Mouse (Mus musculus) kidney, postnatal 0 days (tissue): Measurements from ENCODE around the gene Zfp790. TPM values are rescaled to one million over a fixed set of nuclear protein-coding genes. Genes with fewer than 3 reads are reported as not detected.

ENCODE experiments used
- ATAC-seq: fragments of 200-750 bp; cut with Nextera tagmentation; replicated peaks from 2 replicates; pipeline ENCODE4 v1.8.0; 2017; ENCODE audit warnings: low read depth, moderate number of reproducible peaks, moderate TSS enrichment, moderate library complexity; ENCODE audit not compliant: low FRiP score
- DNase-seq: peaks from one replicate; pipeline ENCODE4 v3.0.0-alpha.2; 2016; ENCODE audit warnings: low spot score
- H3K27ac ChIP-seq: fragments of 300-500 bp; sonication (generic); 2 replicates; pipeline ENCODE4 v1.5.1; 2014; ENCODE audit warnings: mild to moderate bottlenecking
- H3K27me3 ChIP-seq: fragments of 300-500 bp; sonication (generic); 2 replicates; pipeline ENCODE4 v1.6.1; 2014; ENCODE audit warnings: low read length, mixed read lengths; ENCODE audit not compliant: insufficient read depth
- H3K36me3 ChIP-seq: fragments of 300-500 bp; sonication (generic); 2 replicates; pipeline ENCODE4 v1.6.1; 2014; ENCODE audit warnings: low read length, mixed read lengths; ENCODE audit not compliant: insufficient read depth
- H3K4me1 ChIP-seq: fragments of 300-500 bp; sonication (generic); replicated peaks from 2 replicates; pipeline ENCODE4 v1.6.1; 2014; ENCODE audit warnings: antibody characterized with exemption, low read length, mixed read lengths; ENCODE audit not compliant: insufficient read depth
- H3K4me2 ChIP-seq: fragments of 300-500 bp; sonication (generic); 2 replicates; pipeline ENCODE4 v1.6.1; 2014; ENCODE audit warnings: mild to moderate bottlenecking, low read length, moderate library complexity, mixed read lengths
- H3K4me3 ChIP-seq: fragments of 300-500 bp; sonication (generic); replicated peaks from 2 replicates; pipeline ENCODE4 v1.5.1; 2014; ENCODE audit warnings: low read depth, low read length
- H3K9ac ChIP-seq: fragments of 300-500 bp; sonication (generic); 2 replicates; pipeline ENCODE4 v1.6.1; 2014; ENCODE audit warnings: low read depth, low read length
- H3K9me3 ChIP-seq: fragments of 300-500 bp; sonication (generic); replicated peaks from 2 replicates; pipeline ENCODE4 v1.6.1; 2016; ENCODE audit warnings: low read length, inconsistent platforms, mixed read lengths
- CTCF ChIP-seq: IDR thresholded peaks from 2 replicates; pipeline ENCODE4 v1.5.1; 2016; ENCODE audit warnings: antibody characterized with exemption, low read depth, mild to moderate bottlenecking, moderate library complexity
- WGBS: fragments of 180-500 bp; shearing (Covaris S2); extraction: QIAGEN DNeasy Blood & Tissue Kit; methylation state at CpG from one replicate; pipeline ENCODE4 v1.1.7; 2014; 5-methylcytosine and 5-hydroxymethylcytosine counted together
- polyA plus RNA-seq: library from polyadenylated mRNA; unstranded; fragments of >200 nt; fragmentation: Nextera tagmentation; extraction: Ambion mirVana; gene quantifications from 2 replicates; pipeline ENCODE4 v1.2.1, GENCODE M21; 2015

The Zfp790 gene
- polyA plus RNA-seq, 1 experiment from 2014 or later, result 9.1 TPM

DNA sequence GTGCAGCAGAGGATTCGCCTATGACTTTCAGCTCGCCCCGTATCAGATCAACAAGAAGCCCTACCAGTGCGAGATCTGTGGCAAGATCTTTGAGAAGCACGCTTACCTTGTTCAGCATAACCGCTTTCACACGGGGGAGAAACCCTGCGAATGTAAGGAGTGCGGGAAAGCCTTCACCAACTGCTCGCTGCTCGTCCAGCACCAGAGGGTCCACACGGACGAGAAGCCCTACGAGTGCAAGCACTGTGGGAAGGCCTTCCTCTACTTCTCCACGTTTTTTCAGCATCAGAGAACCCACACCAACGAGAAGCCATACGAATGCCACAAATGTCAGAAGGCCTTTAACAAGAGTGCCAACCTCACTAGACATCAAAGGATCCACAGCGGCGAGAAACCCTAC is 39.3 kb upstream of the Zfp790 start:
- Histone ChIP-seq H3K9ac (no peak overlapping the region), H3K4me1 (no peaks in the 10 kb centered on the region), H3K27ac (no peak overlapping the region), H3K4me2 (no peak overlapping the region), H3K9me3 (no peaks in the 10 kb centered on the region), H3K27me3 (no peaks in the 10 kb centered on the region), H3K4me3 (no peak overlapping the region), H3K36me3 (peaks cover 54% of the 10 kb centered on the region)
- WGBS, result 95% methylated on average over 19 of the region's 19 CpGs
- no peak for DNase-seq
- ATAC-seq, result no peak
- TF ChIP-seq CTCF, result no peak

DNA sequence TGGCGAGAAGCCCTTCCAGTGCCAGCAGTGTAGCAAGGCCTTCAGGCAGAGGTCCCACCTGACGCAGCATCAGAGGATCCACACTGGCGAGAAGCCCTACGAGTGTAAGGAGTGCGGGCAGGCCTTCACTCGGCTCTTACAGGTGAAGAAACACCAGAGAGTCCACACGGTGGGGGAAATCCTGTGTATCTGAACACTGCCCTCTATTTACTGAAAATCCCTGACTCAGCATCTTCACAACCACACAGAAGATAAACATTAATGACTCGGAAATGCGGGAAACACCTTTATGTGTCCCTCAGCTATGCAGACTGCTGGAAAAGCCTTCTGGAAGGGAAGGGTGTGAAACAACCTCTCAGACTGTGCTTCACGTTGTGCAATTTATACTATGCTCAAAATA is 38.5 kb upstream of the Zfp790 start:
- H3K4me3 ChIP-seq, result no peak overlapping the region
- H3K4me1 ChIP-seq, result no peaks in the 10 kb centered on the region
- WGBS, result 89% methylated on average over 10 of the region's 10 CpGs
- DNase-seq (no peak), ATAC-seq (no peak)
- no peak overlapping the region for H3K4me2 ChIP-seq
- no peak overlapping the region for H3K27ac ChIP-seq
- H3K36me3 ChIP-seq, result peaks cover 50% of the 10 kb centered on the region
- no peak overlapping the region for H3K9ac ChIP-seq
- no peaks in the 10 kb centered on the region for H3K27me3 ChIP-seq
- TF ChIP-seq CTCF, result no peak
- H3K9me3 ChIP-seq, result no peaks in the 10 kb centered on the region

DNA sequence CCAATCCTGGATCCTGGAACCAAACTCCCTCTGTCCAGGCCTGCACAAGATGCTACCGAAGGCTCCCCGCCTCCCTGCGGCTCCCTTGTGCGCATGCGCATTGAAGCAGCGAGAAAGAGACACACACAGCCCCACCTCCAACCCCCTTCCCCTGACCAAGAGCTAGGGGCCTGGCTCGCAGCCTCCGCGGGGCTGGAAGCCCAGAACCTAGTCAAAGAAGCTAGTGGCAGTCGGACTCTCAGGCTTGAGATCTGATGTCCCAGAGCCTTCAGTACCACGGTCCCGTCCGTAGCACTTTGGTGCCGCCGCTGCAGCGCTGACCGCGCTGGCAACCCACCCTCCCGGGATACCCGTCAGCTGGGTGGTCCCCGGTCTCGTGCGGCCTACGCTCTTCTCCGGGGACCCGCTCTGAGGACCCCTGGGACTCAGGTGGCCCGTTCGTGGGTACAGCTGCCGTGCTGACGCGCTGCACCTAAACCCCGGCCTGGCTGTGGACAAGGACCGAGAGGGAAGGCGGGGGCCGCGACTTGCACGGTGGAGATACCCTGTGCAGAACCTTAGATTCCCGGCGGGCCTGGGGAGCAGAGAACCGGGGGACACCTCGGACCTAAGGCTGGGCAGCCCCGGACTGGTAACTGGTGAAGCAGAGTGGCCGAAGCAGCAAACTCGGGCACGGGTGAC is 31.9 kb upstream of the Zfp790 start, which contains the start of gene Zfp30:
Gene Zfp30, plus strand, starts transcription at position 128 of the 681 bp plus-strand sequence.
- peak; percentile 97 for DNase-seq
- 0 out of 2 replicates have a peak, but pooled peaks cover 5% of the 10 kb centered on the region for H3K4me1 ChIP-seq
- peak; percentile 97 for ATAC-seq
- no peaks in the 10 kb centered on the region for H3K9me3 ChIP-seq
- peak within 1 kb of the TSS; percentile 78 for H3K9ac ChIP-seq
- H3K27ac ChIP-seq, result peak within 1 kb of the TSS; percentile 87
- peak within 1 kb of the TSS; percentile 90 for H3K4me2 ChIP-seq
- H3K4me3 ChIP-seq, result peak within 1 kb of the TSS; percentile 79
- H3K36me3 ChIP-seq, result peaks cover 10% of the 10 kb centered on the region
- under 1% methylated on average over 45 of the region's 45 CpGs for WGBS
- TF ChIP-seq CTCF, result no peak
- H3K27me3 ChIP-seq, result no peaks in the 10 kb centered on the region

GRCm38 (mm10) chr7:29785023-29785422 is 30.9 kb upstream of the Zfp790 start:
- no peak for TF ChIP-seq CTCF

GRCm38 (mm10) chr7:29785888-29786287 is 30.0 kb upstream of the Zfp790 start:
- H3K4me1 ChIP-seq, result 0 out of 2 replicates have a peak, but pooled peaks cover 5% of the 10 kb centered on the region
- H3K27me3 ChIP-seq, result no peaks in the 10 kb centered on the region
- no peak for TF ChIP-seq CTCF
- no peak for DNase-seq
- no peak overlapping the region for H3K27ac ChIP-seq
- peak overlapping the region; percentile 90 for H3K4me2 ChIP-seq
- WGBS, result 80% methylated on average over 5 of the region's 5 CpGs
- H3K9ac ChIP-seq, result no peak overlapping the region
- H3K4me3 ChIP-seq, result peak overlapping the region; percentile 79
- ATAC-seq, result no peak
- peaks cover 20% of the 10 kb centered on the region for H3K36me3 ChIP-seq
- no peaks in the 10 kb centered on the region for H3K9me3 ChIP-seq

More at GRCm38 (mm10) chr7:29785023-29785422, 30.9 kb upstream of the Zfp790 start:
- 44% methylated on average over 8 of the region's 8 CpGs for WGBS
- H3K36me3 ChIP-seq, result peaks cover 18% of the 10 kb centered on the region
- H3K9me3 ChIP-seq, result no peaks in the 10 kb centered on the region
- peak overlapping the region; percentile 79 for H3K4me3 ChIP-seq
- ATAC-seq (no peak), DNase-seq (no peak)
- H3K4me2 ChIP-seq, result peak overlapping the region; percentile 90
- no peaks in the 10 kb centered on the region for H3K27me3 ChIP-seq
- H3K27ac ChIP-seq, result no peak overlapping the region
- H3K4me1 ChIP-seq, result 0 out of 2 replicates have a peak, but pooled peaks cover 5% of the 10 kb centered on the region
- H3K9ac ChIP-seq, result peak overlapping the region; percentile 78

DNA sequence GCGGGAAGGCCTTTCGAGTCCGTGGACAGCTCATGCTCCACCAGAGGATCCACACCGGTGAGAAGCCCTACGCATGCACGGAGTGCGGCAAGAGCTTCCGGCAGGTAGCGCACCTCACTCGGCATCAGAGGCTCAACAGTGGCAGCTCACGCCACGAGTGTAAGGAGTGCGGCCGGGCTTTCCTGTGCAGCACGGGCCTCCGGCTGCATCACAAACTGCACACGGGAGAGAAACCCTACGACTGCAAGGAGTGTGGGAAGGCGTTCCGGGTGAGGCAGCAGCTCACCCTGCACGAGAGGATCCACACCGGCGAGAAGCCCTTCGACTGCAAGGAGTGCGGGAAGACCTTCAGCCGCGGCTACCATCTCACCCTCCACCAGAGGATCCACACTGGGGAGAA is 23.0 kb upstream of the Zfp790 start:
- ATAC-seq, result no peak

DNA sequence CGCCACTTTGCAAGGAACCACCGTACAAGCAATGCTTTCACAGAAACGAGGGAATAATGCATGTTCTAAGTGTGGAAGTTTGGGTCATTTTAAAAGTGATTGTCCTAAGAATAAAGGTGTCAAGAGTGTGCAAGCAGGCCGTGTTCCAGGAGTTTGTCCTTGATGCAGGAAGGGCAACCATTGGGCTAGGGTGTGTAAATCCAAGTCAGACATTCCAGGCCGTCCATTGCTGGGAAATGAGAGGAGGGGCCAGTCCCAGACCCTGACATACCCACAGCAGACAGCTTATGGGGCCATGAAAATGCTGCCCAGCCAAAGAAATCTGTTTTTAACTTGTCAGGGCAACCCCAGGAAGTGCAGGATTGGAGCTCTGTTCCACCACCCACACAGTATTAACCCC is 8.9 kb upstream of the Zfp790 start:
- Histone ChIP-seq H3K27me3 (no peaks in the 10 kb centered on the region), H3K4me2 (no peak overlapping the region), H3K27ac (no peak overlapping the region), H3K9ac (no peak overlapping the region), H3K9me3 (no peaks in the 10 kb centered on the region), H3K36me3 (no peaks in the 10 kb centered on the region), H3K4me1 (no peaks in the 10 kb centered on the region), H3K4me3 (no peak overlapping the region)
- TF ChIP-seq CTCF, result no peak
- DNase-seq (no peak), ATAC-seq (no peak)
- 79% methylated on average over 5 of the region's 5 CpGs for WGBS

More for the DNA sequence above, 23.0 kb upstream of the Zfp790 start:
- Histone ChIP-seq H3K9me3 (no peaks in the 10 kb centered on the region), H3K27ac (no peak overlapping the region), H3K4me1 (no peaks in the 10 kb centered on the region), H3K4me2 (no peak overlapping the region), H3K36me3 (peaks cover 41% of the 10 kb centered on the region), H3K4me3 (no peak overlapping the region), H3K9ac (no peak overlapping the region), H3K27me3 (no peaks in the 10 kb centered on the region)
- WGBS, result 47% methylated on average over 27 of the region's 27 CpGs
- TF ChIP-seq CTCF, result no peak
- no peak for DNase-seq
